Mouse (Mus musculus) CH12.LX (cell line): ENCODE results near the gene Rab37.

Source experiments
- CHD1 ChIP-seq: IDR thresholded peaks from 2 replicates; pipeline ENCODE4 v1.6.1; 2012; ENCODE audit warnings: low read depth, low read length, improper control_type of control experiment, inconsistent platforms
- CTCF ChIP-seq, 2 experiments: IDR thresholded peaks in 1 of 2; conservative IDR thresholded peaks in 1 of 2; 2 replicates each; pipeline ENCODE4 v1.5.1; 2011 to 2012; ENCODE audit warnings: low read depth in 2 of 2, low read length in 2 of 2, improper control_type of control experiment in 1 of 2, inconsistent platforms in 1 of 2, mild to moderate bottlenecking in 1 of 2, moderate library complexity in 1 of 2
- KAT2A ChIP-seq: IDR thresholded peaks from 2 replicates; pipeline ENCODE4 v1.6.1; 2012; ENCODE audit warnings: low read length, improper control_type of control experiment, inconsistent platforms; ENCODE audit not compliant: insufficient replicate concordance
- MAFK ChIP-seq: IDR thresholded peaks from 2 replicates; pipeline ENCODE4 v1.6.1; 2011; ENCODE audit warnings: low read length, improper control_type of control experiment; ENCODE audit not compliant: insufficient replicate concordance
- NELFE ChIP-seq: IDR thresholded peaks from 2 replicates; pipeline ENCODE4 v1.6.1; 2011; ENCODE audit warnings: low read depth, low read length, improper control_type of control experiment
- PAX5 ChIP-seq: IDR thresholded peaks from 2 replicates; pipeline ENCODE4 v1.6.1; 2012; ENCODE audit warnings: low read length, inconsistent platforms, mixed read lengths
- POLR2A ChIP-seq: IDR thresholded peaks from 2 replicates; pipeline ENCODE4 v1.6.1; 2011; ENCODE audit warnings: low read depth, mild to moderate bottlenecking, improper control_type of control experiment, low read length
- POLR2AphosphoS2 ChIP-seq: IDR thresholded peaks from 2 replicates; pipeline ENCODE4 v1.6.1; 2011; ENCODE audit warnings: low read depth, low read length, improper control_type of control experiment
- RAD21 ChIP-seq: IDR thresholded peaks from 2 replicates; pipeline ENCODE4 v1.6.1; 2011; ENCODE audit warnings: low read depth, mild to moderate bottlenecking, low read length, improper control_type of control experiment, moderate library complexity
- TBP ChIP-seq: conservative IDR thresholded peaks from 2 replicates; pipeline ENCODE4 v1.6.1; 2011; ENCODE audit warnings: low read depth, low read length, improper control_type of control experiment
- TCF12 ChIP-seq: IDR thresholded peaks from 2 replicates; pipeline ENCODE4 v1.6.1; 2014; ENCODE audit warnings: low read depth, mild to moderate bottlenecking, inconsistent platforms, low read length, improper control_type of control experiment
- UBTF ChIP-seq: IDR thresholded peaks from 2 replicates; pipeline ENCODE4 v1.6.1; 2012; ENCODE audit warnings: low read depth, mild to moderate bottlenecking, inconsistent platforms, low read length, improper control_type of control experiment, moderate library complexity
- ZKSCAN1 ChIP-seq: IDR thresholded peaks from 2 replicates; pipeline ENCODE4 v1.6.1; 2012; ENCODE audit warnings: low read depth, inconsistent platforms, low read length, improper control_type of control experiment, borderline replicate concordance
- ZNF384 ChIP-seq: IDR thresholded peaks from 2 replicates; pipeline ENCODE4 v1.6.1; 2012; ENCODE audit warnings: low read depth, low read length, improper control_type of control experiment, inconsistent platforms

DNA sequence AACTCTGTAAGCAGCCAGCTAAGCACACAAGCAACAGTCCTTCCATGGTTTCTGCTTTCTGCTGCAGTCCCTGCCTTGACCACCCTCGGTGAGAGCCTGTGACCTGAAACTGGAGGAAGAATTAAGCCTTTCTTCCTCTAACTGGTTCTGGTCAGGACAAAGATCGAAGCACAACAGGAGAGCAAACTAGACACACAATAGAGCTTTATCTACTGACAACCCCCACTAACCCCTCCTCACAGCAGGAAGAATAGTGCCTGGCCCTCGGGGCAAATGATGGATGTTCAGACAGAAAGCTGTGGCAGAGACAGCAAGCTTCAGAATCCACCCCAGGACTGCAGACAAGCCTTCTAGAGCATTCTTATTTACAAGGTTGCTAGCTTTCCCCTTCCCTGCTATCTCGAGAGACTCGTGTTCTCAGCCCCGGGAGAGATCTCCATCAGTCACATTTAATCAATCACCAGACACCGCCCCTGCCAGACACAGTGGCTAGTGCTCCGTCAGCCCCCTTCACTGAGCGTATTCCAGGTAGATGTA is 20.1 kb upstream of the Rab37 start:
- no peak for TF ChIP-seq CTCF (conservative IDR thresholded peaks at IDR 0.05 in 1 of 2, IDR thresholded peaks at IDR 0.05 in 1 of 2; ENCODE audit: low read depth in 2 of 2, low read length in 2 of 2)
- no peak for TF ChIP-seq TBP
- no peak for TF ChIP-seq POLR2AphosphoS2
- no peak for TF ChIP-seq TCF12
- TF ChIP-seq POLR2A, result no peak
- TF ChIP-seq PAX5, result no peak
- no peak for TF ChIP-seq RAD21
- no peak for TF ChIP-seq CHD1
- TF ChIP-seq MAFK, result no peak
- no peak for TF ChIP-seq KAT2A
- no peak for TF ChIP-seq ZNF384
- no peak for TF ChIP-seq ZKSCAN1
- no peak for TF ChIP-seq NELFE
- TF ChIP-seq UBTF, result no peak
